In the genomic region with DNA sequence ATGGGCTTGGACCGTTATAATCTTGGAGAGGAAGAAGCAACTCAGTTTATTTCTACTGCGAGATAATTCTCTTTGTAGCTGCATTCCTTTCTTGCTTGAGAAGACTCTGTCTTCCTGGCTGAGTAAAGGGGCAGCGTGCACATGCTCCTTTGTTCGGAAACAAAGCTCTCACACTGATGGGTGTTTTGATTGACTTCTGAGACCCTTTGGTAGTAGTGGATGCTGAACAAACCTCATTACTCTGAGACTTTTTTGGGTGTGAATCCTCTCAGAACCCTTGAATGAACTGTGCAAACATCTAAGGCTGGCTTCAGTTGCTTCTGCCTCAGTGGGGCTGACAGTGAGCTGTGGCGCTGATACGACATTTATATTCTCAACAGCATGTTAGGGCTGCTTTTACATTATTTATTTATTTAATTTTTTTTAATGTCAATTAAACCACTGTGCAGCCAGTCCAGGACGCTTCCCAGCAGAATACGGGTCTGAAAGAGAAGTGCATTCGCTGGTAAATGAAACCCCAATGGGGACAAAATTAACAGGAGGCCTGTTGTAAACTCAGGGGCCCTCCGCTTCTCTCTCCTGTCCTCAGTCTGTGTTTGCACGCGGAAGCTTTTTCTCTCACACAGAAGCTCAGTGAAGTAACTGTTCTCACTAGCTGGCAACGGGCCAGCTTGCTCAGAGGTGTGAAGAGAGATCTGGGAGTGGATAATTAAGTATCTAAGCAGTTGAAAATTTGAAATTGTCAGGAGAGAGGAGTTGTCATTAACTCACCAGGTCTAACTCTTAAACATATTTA, we compare ENCODE assay signal across 7 mouse cellular contexts.
A peak's percentile ranks its signal among the peaks of the same experiment; 100 is the strongest.
DNase-seq lines count a peak whose midpoint lies in the region; ATAC-seq lines count a peak whose summit lies in the region.

No protein-coding gene starts in this region.

- WGBS in hindbrain, embryonic 13.5 days, result 24% methylated on average over 13 of the region's 13 CpGs

- no peaks in the 10 kb centered on the region for H3K9me3 ChIP-seq in hindbrain, embryonic 13.5 days

- peak overlapping the region; percentile 31 for H3K27ac ChIP-seq in hindbrain, embryonic 13.5 days

- H3K4me3 ChIP-seq in hindbrain, embryonic 13.5 days, result no peak overlapping the region

- peaks cover 28% of the 10 kb centered on the region for H3K4me1 ChIP-seq in hindbrain, embryonic 13.5 days (replicated peaks)

- no peak overlapping the region for H3K4me2 ChIP-seq in hindbrain, embryonic 13.5 days

- ATAC-seq in hindbrain, embryonic 13.5 days (ENCODE audit: low FRiP score), result peak; percentile 69

- intact Hi-C loops in left cerebral cortex, postnatal 4 days (cut with DNase I), result no loop called here

- no peak overlapping the region for H3K9ac ChIP-seq in hindbrain, embryonic 13.5 days

- peak; percentile 60 for DNase-seq in left cerebral cortex, postnatal 4 days
- no peak for DNase-seq in left cerebral cortex, adult 9 months (ENCODE audit: low spot score in 2 of 2)
- DNase-seq in embryo, embryonic 10.5 days (ENCODE audit: low spot score), result peak; percentile 47
- peak; percentile 14 for DNase-seq in retina, postnatal 7 days (ENCODE audit: low read depth, low spot score)
- DNase-seq in B cell, adult 2 months, result no peak
- no peak for DNase-seq in testis, postnatal 10 days (ENCODE audit: low spot score)

- no peaks in the 10 kb centered on the region for H3K36me3 ChIP-seq in hindbrain, embryonic 13.5 days

- no peaks in the 10 kb centered on the region for H3K27me3 ChIP-seq in hindbrain, embryonic 13.5 days

Comparison
In these comparisons a context has a peak if more than half of its experiments do, and no peak if none do; other contexts are left out.
1. DNase-seq: peak in left cerebral cortex, postnatal 4 days (single experiment), embryo, embryonic 10.5 days (single experiment) and retina, postnatal 7 days (single experiment); none in left cerebral cortex, adult 9 months (0 of 2), B cell, adult 2 months (0 of 2) and testis, postnatal 10 days (single experiment).